ENCODE assay signal across 16 mouse cellular contexts in the genomic region with DNA sequence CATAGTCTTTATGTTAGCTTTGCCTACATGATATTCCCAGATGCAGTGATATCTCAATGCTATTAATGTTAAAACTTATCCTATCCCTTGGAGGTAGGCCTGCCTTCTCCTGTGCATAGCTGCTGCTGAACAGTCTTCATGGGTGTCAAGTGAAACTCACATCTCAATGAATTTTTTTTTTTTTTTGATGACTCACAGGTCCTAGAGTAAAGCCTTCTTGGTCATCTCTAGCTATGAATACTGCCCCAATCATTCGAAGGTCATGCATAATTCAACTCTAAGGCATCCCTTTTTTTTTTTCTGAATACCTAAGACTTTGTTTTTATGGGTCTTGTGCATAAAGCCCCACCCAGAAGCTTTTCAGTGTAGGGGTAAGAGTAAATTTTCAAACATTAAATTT.
"Had no signal": no experiment of that assay in that cellular context is flagged by ENCODE, and none has a peak within 500 bp of the region (broad histone marks: within the 10 kb centered on the region; RNA-seq: fewer than 3 reads in every experiment).

No protein-coding gene starts in this region.

- H3K9me3 ChIP-seq: neural tube, embryonic 13.5 days; neural tube, embryonic 15.5 days; stomach, embryonic 15.5 days had no signal

- H3K27ac ChIP-seq: neural tube, embryonic 13.5 days; neural tube, embryonic 15.5 days; stomach, embryonic 15.5 days; stomach, postnatal 0 days had no signal

- H3K4me1 ChIP-seq: neural tube, embryonic 13.5 days; neural tube, embryonic 15.5 days; stomach, embryonic 15.5 days had no signal

- H3K27me3 ChIP-seq: neural tube, embryonic 13.5 days; neural tube, embryonic 15.5 days; stomach, embryonic 15.5 days had no signal

- H3K9ac ChIP-seq: neural tube, embryonic 13.5 days; neural tube, embryonic 15.5 days; stomach, embryonic 15.5 days had no signal

- DNase-seq: retina, postnatal 1 day; right cerebral cortex, adult 18-20 months; right cerebral cortex, postnatal 14 days; right cerebral cortex, postnatal 25 days; right cerebral cortex, postnatal 4 days; spleen, adult 18-20 months; thymus, adult 18-20 months; thymus, adult 2 months; thymus, postnatal 14 days; thymus, postnatal 25 days; thymus, postnatal 36 days; thymus, postnatal 4 days had no signal

- H3K4me3 ChIP-seq: neural tube, embryonic 13.5 days; neural tube, embryonic 15.5 days; stomach, embryonic 15.5 days had no signal

- H3K36me3 ChIP-seq: neural tube, embryonic 13.5 days; stomach, embryonic 15.5 days had no signal

- H3K4me2 ChIP-seq: neural tube, embryonic 13.5 days; neural tube, embryonic 15.5 days; stomach, embryonic 15.5 days had no signal
